Mouse (Mus musculus) heart, embryonic 13.5 days (tissue): ENCODE results near the gene Morn1. TPM values are rescaled to one million over a fixed set of nuclear protein-coding genes. Genes with fewer than 3 reads are reported as not detected.

Experiments used
- ATAC-seq: fragments of 200-750 bp; cut with Nextera tagmentation; 2 replicates; pipeline ENCODE4 v1.8.0; 2017; ENCODE audit warnings: moderate TSS enrichment; ENCODE audit not compliant: insufficient number of reproducible peaks, low FRiP score, low TSS enrichment; ENCODE audit errors: extremely low read depth
- H3K27ac ChIP-seq: fragments of 300-500 bp; sonication (generic); replicated peaks from 2 replicates; pipeline ENCODE4 v1.5.1; 2015; ENCODE audit warnings: moderate library complexity, mild to moderate bottlenecking, inconsistent platforms
- H3K27me3 ChIP-seq: fragments of 300-500 bp; sonication (generic); replicated peaks from 2 replicates; pipeline ENCODE4 v1.6.1; 2015; ENCODE audit warnings: mild to moderate bottlenecking, inconsistent platforms
- H3K36me3 ChIP-seq: fragments of 300-500 bp; sonication (generic); 2 replicates; pipeline ENCODE4 v1.6.1; 2015; ENCODE audit warnings: mild to moderate bottlenecking, inconsistent platforms
- H3K4me1 ChIP-seq: fragments of 300-500 bp; sonication (generic); 2 replicates; pipeline ENCODE4 v1.6.1; 2015; ENCODE audit warnings: inconsistent platforms
- H3K4me2 ChIP-seq: fragments of 300-500 bp; sonication (generic); 2 replicates; pipeline ENCODE4 v1.6.1; 2015; ENCODE audit warnings: inconsistent platforms, mild to moderate bottlenecking, moderate library complexity
- H3K4me3 ChIP-seq: fragments of 300-500 bp; sonication (generic); 2 replicates; pipeline ENCODE4 v1.5.1; 2015; ENCODE audit warnings: moderate library complexity, mild to moderate bottlenecking, inconsistent platforms
- H3K9ac ChIP-seq: fragments of 300-500 bp; sonication (generic); 2 replicates; pipeline ENCODE4 v1.6.1; 2015; ENCODE audit warnings: inconsistent platforms, mild to moderate bottlenecking, moderate library complexity
- H3K9me3 ChIP-seq: fragments of 300-500 bp; sonication (generic); 2 replicates; pipeline ENCODE4 v1.6.1; 2016; ENCODE audit warnings: inconsistent platforms
- WGBS: fragments of 180-500 bp; shearing (Covaris S2); methylation state at CpG from one replicate; pipeline ENCODE4 v1.1.7; 2015; ENCODE audit warnings: mixed read lengths; 5-methylcytosine and 5-hydroxymethylcytosine counted together
- polyA plus RNA-seq: library from polyadenylated mRNA; unstranded; fragments of >200 nt; fragmentation: Nextera tagmentation; extraction: Ambion mirVana; gene quantifications from 2 replicates; pipeline ENCODE4 v1.2.1, GENCODE M21; 2015

The Morn1 gene
- 2.1 and 2.3 TPM in 2 replicates for polyA plus RNA-seq

DNA sequence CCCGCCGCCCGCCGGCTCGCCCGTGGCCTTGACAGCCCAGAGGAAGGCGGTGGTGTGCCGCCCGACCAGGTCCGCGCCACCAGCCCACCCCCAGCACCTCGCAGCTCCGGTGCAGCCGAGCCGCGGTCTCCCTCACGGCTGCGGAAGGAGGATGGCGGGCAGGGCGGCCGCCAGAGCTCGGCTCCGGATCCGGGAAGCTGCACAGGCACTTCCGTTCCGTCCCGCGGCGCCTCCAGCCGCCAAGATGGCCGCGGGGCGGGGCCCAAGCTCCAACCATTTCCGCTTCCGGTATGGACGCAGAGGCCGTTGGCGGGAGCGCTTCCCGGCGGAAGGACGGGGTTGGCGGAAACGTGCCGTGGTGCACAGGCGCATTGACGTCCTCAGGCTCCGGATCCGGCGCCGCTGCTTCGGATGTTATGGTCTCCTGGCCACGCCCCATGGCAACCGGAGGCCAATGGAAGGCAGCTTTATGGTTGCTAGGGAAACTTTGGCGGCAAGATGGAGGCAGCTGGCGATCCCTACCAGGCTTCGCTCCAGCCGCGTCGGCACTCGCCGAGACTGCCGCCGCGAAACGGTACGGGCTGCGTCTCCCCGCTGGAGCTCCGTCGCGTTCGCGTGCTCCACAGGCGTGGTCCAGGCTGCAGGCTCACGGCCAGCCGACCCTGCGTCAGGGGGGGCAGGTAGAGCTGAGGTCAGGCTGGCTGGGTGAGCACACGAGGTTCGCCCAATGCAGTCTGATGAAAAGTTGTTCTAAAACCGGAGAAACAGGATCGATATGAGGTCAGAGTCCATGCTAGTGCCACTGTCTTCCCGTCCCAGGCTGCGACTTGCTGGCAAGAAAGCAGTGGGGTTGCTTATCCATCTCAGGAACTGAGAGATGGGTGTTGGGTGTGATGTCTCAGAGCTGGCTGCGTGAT is at the start of gene Morn1, which contains the start of gene Rer1:
Gene Morn1 (plus strand): TSS at position 470 of the 917 bp plus-strand sequence.
Gene Rer1 (minus strand): TSS at position 275 of the 917 bp plus-strand sequence.
- no peaks in the 10 kb centered on the region for H3K27me3 ChIP-seq
- peak within 1 kb of the TSS; percentile 91 for H3K9ac ChIP-seq
- no peaks in the 10 kb centered on the region for H3K9me3 ChIP-seq
- peaks cover 41% of the 10 kb centered on the region for H3K4me1 ChIP-seq
- under 1% methylated on average over 85 of the region's 85 CpGs for WGBS
- H3K4me2 ChIP-seq = peak within 1 kb of the TSS; percentile 87
- peaks cover 39% of the 10 kb centered on the region for H3K36me3 ChIP-seq
- ATAC-seq = peak; percentile 92
- peak within 1 kb of the TSS; percentile 70 for H3K4me3 ChIP-seq
- peak within 1 kb of the TSS; percentile 90 for H3K27ac ChIP-seq

DNA sequence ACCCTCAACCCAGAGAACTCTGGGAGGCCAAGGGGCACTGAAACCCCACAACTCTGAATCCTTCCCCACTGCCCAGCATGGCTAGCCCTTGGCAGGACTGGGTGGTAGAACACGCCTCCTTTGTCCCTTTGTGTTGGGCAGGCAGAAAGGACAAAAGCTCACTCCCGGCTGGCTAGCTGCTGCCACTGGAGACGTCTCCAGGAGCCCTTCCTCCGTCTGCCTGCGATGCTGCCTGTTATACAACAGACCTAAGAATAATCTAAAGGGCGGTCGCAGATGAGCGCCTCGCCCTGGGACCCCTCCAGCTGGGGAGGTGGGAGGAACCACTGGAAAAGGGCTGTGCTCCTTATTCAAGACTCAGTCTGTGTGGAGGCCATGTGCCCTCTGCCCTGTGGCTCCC is 46.2 kb upstream of the Morn1 start:
- no peaks in the 10 kb centered on the region for H3K36me3 ChIP-seq
- no peak for ATAC-seq
- no peak overlapping the region for H3K9ac ChIP-seq
- 0 out of 2 replicates have a peak, but pooled peaks cover 5% of the 10 kb centered on the region for H3K4me1 ChIP-seq
- no peak overlapping the region for H3K27ac ChIP-seq
- H3K27me3 ChIP-seq = peaks cover 96% of the 10 kb centered on the region
- H3K4me3 ChIP-seq = no peak overlapping the region
- H3K4me2 ChIP-seq = no peak overlapping the region
- WGBS = 58% methylated on average over 9 of the region's 9 CpGs
- H3K9me3 ChIP-seq = no peaks in the 10 kb centered on the region

DNA sequence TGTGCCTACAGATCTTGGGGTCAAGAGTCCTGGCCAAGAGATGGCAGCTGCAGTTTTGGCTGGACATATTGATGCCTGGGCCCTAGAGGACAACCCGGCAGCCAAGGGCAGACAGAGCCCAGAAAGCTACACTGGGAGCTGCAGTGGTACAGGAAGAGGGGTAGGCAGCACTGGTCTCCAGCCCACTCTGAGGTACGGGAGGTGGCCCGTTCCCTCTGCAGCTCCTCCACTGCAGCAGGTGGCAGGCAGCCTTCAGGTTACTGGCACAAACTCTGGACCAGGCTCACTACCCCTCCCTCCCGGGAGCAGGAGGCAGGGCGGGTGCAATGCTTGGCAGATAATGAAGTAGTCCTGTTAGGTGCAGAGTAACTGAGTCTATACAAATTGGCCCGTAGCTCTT is 45.7 kb upstream of the Morn1 start:
- H3K27me3 ChIP-seq = peaks cover 96% of the 10 kb centered on the region
- no peak for ATAC-seq
- H3K27ac ChIP-seq = no peak overlapping the region
- no peaks in the 10 kb centered on the region for H3K36me3 ChIP-seq
- 0 out of 2 replicates have a peak, but pooled peaks cover 5% of the 10 kb centered on the region for H3K4me1 ChIP-seq
- no peak overlapping the region for H3K9ac ChIP-seq
- no peak overlapping the region for H3K4me3 ChIP-seq
- 61% methylated on average over 6 of the region's 6 CpGs for WGBS
- no peaks in the 10 kb centered on the region for H3K9me3 ChIP-seq
- no peak overlapping the region for H3K4me2 ChIP-seq

DNA sequence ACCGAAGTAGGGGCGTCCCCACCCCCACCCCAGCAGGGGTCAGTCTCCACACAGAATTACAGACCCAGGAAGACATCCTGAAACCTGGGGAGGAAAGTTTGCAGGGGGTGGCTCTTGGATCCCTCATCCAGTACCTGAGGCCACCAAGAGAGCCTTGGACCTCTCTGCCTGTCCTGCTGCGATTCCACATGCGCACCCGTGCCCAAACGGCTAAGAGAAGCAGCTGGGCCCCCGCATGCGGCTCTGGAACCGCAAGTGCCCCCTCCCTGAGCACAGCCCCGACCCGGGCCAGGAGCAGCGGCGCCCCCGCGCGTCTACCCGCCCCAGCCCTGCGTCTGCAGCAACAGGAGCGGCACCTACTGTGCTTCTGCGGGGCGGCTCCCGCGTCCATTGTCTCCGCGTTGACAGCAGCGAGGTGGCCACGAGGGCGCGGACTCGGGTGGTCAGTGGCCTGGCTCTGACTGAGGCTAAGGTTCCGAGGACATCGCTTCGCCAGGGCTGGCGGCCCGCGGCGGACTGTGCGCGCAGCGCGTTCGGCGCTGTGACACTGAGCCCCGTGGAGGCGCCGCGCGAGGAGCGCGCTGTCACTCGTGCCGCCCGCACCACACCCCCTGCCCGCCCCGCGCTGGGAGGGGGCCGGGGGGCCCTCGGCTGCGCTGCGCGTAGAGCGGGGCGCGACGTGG is 43.6 kb upstream of the Morn1 start:
- WGBS = 1% methylated on average over 64 of the region's 65 CpGs
- H3K27me3 ChIP-seq = peaks cover 96% of the 10 kb centered on the region
- no peak for ATAC-seq
- H3K4me1 ChIP-seq = 0 out of 2 replicates have a peak, but pooled peaks cover 5% of the 10 kb centered on the region
- peak overlapping the region; percentile 61 for H3K4me2 ChIP-seq
- peak overlapping the region; percentile 40 for H3K4me3 ChIP-seq
- H3K9me3 ChIP-seq = no peaks in the 10 kb centered on the region
- no peak overlapping the region for H3K27ac ChIP-seq
- H3K36me3 ChIP-seq = no peaks in the 10 kb centered on the region
- no peak overlapping the region for H3K9ac ChIP-seq

DNA sequence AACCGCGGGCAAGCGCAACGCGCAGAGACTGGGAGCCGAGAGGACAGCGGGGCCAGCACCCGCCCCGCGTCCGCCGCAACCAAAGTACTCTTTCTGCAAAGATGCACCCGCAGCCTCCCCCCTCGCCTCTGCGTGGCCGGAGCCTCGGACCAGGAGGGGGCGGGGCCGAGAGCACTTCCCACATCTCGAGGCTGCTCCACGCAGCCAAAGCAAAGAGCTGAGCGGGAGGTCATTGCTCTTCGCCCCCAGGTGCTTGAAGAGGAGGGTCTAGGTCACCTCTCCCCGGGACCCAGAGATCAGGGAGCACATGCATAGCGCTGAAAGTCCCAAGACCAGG is 43.1 kb upstream of the Morn1 start:
- peak overlapping the region; percentile 40 for H3K4me3 ChIP-seq
- H3K4me2 ChIP-seq = peak overlapping the region; percentile 61
- H3K9ac ChIP-seq = no peak overlapping the region
- H3K27ac ChIP-seq = no peak overlapping the region
- 2% methylated on average over 25 of the region's 25 CpGs for WGBS
- peaks cover 96% of the 10 kb centered on the region for H3K27me3 ChIP-seq
- H3K9me3 ChIP-seq = no peaks in the 10 kb centered on the region
- no peaks in the 10 kb centered on the region for H3K36me3 ChIP-seq
- 0 out of 2 replicates have a peak, but pooled peaks cover 5% of the 10 kb centered on the region for H3K4me1 ChIP-seq
- no peak for ATAC-seq

DNA sequence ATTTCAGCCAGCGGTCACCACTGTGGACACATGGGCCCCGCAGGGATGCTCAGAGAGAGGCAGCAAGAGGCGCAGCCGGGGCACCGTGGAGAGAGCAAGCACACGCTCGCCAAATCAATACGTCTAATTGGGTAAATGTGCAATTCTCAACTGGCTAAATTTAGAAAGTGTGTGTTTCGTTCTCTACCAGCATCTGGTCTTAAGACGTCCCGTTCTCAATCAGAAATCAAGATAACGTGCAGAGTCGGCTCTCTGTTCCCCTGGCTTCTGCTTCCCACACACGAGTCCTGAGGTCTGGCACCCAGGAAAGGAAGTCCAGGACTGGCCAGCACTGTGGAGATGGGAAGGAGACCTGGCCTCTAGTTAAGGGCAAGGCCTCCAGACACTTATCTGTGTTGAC is 39.7 kb upstream of the Morn1 start:
- WGBS = 67% methylated on average over 14 of the region's 14 CpGs
- peaks cover 85% of the 10 kb centered on the region for H3K27me3 ChIP-seq

DNA sequence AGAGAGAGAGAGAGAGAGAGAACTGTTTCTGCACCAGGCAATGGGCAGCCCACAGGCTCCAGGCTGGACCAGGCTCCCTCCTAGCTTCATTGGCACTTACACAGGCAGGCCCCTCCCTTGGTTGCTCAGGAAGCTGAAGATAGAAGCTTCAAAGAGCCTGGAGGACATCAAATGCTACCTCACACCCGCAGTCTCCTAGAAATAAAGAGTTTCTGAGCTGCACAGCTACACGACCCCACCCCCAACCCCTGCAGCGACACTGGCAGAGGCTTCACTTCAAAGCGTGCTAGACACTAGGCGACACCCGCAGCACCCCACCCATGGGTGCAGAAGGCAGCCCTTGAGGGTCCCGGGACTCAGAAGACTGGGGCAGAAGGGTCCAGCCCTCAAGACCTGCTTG is 36.3 kb upstream of the Morn1 start:
- H3K27me3 ChIP-seq = peaks cover 64% of the 10 kb centered on the region
- H3K4me2 ChIP-seq = no peak overlapping the region
- 61% methylated on average over 7 of the region's 7 CpGs for WGBS
- H3K36me3 ChIP-seq = no peaks in the 10 kb centered on the region
- ATAC-seq = no peak
- no peaks in the 10 kb centered on the region for H3K4me1 ChIP-seq
- H3K27ac ChIP-seq = no peak overlapping the region
- no peaks in the 10 kb centered on the region for H3K9me3 ChIP-seq
- H3K9ac ChIP-seq = no peak overlapping the region
- H3K4me3 ChIP-seq = no peak overlapping the region

More for the DNA sequence above, 39.7 kb upstream of the Morn1 start:
- ATAC-seq = no peak
- H3K4me1 ChIP-seq = 0 out of 2 replicates have a peak, but pooled peaks cover 5% of the 10 kb centered on the region
- no peaks in the 10 kb centered on the region for H3K9me3 ChIP-seq
- no peak overlapping the region for H3K27ac ChIP-seq
- H3K4me3 ChIP-seq = no peak overlapping the region
- H3K36me3 ChIP-seq = no peaks in the 10 kb centered on the region
- H3K9ac ChIP-seq = no peak overlapping the region
- H3K4me2 ChIP-seq = no peak overlapping the region

DNA sequence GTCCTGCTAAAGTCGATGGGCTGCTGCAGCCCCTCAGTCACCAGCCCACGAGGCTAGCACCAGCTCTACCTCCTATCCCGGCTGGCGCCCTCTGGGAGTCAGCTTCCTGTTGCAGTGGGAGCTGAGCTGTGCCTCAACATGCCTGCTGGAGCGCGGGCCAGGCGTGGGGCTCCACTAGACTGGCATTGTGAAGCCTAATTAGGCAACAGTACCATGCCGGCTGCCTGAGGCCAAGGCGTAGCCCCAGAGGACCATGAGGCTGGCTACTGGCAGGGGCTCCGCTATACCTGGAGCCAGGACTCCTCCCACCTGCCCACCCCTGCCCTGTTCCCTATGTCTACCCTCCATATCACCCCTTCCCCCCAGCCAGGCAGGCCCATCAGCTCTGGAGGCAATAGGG is 29.7 kb upstream of the Morn1 start, which contains the start of gene Plch2:
Gene Plch2 (minus strand): TSS at position 61 of the 400 bp plus-strand sequence.
- no peak within 1 kb of the TSS for H3K27ac ChIP-seq
- H3K4me3 ChIP-seq = no peak within 1 kb of the TSS
- no peak within 1 kb of the TSS for H3K9ac ChIP-seq
- peaks cover 53% of the 10 kb centered on the region for H3K27me3 ChIP-seq
- ATAC-seq = no peak
- no peaks in the 10 kb centered on the region for H3K4me1 ChIP-seq
- WGBS = 62% methylated on average over 10 of the region's 10 CpGs
- no peaks in the 10 kb centered on the region for H3K36me3 ChIP-seq
- H3K9me3 ChIP-seq = no peaks in the 10 kb centered on the region
- no peak within 1 kb of the TSS for H3K4me2 ChIP-seq

DNA sequence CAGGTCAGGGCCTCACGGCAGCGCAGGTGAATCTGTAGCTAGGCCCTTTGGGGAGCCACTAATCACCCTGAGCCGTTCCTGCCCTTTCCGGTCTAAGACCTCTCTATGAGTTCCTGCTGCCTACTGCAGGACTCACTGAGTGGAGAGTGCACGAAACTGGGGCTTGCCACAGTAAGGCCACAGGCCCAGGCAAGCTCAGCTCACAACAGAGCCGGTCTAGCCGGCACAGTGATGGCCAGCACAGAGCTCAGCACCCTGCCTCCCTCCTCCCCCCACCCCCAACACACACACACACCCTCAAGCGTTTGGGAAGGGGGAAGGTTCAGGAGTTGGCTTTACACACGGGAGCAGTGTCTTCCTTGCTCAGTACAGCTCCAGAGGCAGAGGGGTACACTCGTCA is 28.1 kb upstream of the Morn1 start:
- H3K4me1 ChIP-seq = no peaks in the 10 kb centered on the region
- no peak overlapping the region for H3K4me3 ChIP-seq
- H3K9ac ChIP-seq = no peak overlapping the region
- no peak for ATAC-seq
- H3K27me3 ChIP-seq = peaks cover 65% of the 10 kb centered on the region
- no peaks in the 10 kb centered on the region for H3K9me3 ChIP-seq
- no peak overlapping the region for H3K4me2 ChIP-seq
- H3K27ac ChIP-seq = no peak overlapping the region
- H3K36me3 ChIP-seq = no peaks in the 10 kb centered on the region
- 39% methylated on average over 10 of the region's 10 CpGs for WGBS

DNA sequence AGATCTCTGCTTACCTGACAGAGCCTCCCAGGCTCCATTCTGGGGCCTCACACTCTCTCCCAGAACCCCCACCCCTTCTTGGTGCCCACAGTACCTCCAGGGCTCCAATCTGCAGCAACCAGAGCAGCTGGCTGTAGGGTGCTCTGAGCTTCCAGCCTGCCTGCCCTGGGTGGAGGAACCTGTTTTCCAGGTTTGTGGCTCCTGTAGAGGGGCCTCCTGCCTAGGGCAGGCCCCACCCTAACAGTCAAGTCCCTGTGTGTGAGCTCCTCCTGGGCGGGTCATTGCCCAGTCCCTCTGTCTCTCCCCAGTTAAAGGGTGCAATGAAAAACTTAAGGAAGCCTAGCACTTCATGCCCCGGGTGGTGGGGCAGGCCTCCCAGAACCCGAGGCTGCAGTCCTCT is 22.5 kb upstream of the Morn1 start:
- Histone ChIP-seq H3K9me3 (no peaks in the 10 kb centered on the region), H3K36me3 (peaks cover 8% of the 10 kb centered on the region), H3K9ac (no peak overlapping the region; the same call in 1 of the 2 replicates), H3K4me3 (no peak overlapping the region), H3K27me3 (peaks cover 31% of the 10 kb centered on the region), H3K27ac (no peak overlapping the region), H3K4me2 (no peak overlapping the region), H3K4me1 (peaks cover 22% of the 10 kb centered on the region)
- no peak for ATAC-seq
- 41% methylated on average over 3 of the region's 3 CpGs for WGBS

DNA sequence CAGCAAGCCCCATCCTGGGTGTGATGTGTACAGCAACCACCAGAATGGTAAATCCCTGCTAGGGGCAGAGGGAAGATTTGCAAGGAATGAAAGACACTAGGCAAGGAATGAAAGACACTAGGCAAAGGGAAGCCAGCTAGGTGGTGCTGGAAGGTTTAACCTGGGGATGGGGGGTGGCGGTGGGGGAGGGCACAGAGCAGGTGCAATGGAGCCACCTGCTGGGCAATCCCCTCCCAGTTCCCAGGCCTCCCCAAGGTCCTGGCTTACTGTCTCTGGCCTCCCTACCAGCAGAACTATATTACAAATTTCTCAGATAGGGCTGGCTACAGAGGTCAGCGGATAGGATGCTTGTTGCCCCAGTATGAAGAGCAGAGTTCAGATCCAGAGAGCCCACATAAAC is 21.9 kb upstream of the Morn1 start:
- H3K4me1 ChIP-seq = peaks cover 22% of the 10 kb centered on the region
- no peak overlapping the region for H3K4me3 ChIP-seq
- no peak overlapping the region for H3K4me2 ChIP-seq
- ATAC-seq = no peak
- peaks cover 25% of the 10 kb centered on the region for H3K27me3 ChIP-seq
- H3K36me3 ChIP-seq = peaks cover 14% of the 10 kb centered on the region
- H3K9ac ChIP-seq = no peak overlapping the region
- WGBS = 47% methylated on average over 2 of the region's 2 CpGs
- H3K9me3 ChIP-seq = no peaks in the 10 kb centered on the region
- H3K27ac ChIP-seq = no peak overlapping the region
